Mouse (Mus musculus) central nervous system, embryonic 11.5 days (tissue): ENCODE results near the gene Inpp5d. TPM values are rescaled to one million over a fixed set of nuclear protein-coding genes. Genes with fewer than 3 reads are reported as not detected.

Source experiments
- polyA plus RNA-seq: library from polyadenylated mRNA; depleted of rRNA; stranded (reverse); fragments of >200 nt; gene quantifications from 2 replicates; pipeline ENCODE4 v1.2.3, GENCODE M21; 2012; rRNA removed

Inpp5d gene
- 3.1 and 4.1 TPM in 2 replicates for polyA plus RNA-seq

GRCm38 (mm10) chr1:87620211-87620668 is at the start of gene Inpp5d:
Gene Inpp5d (plus strand): TSS chr1:87620312.

GRCm38 (mm10) chr1:87573800-87574215 is 46.3 kb upstream of the Inpp5d start, which contains the start of gene Ngef:
Gene Ngef (minus strand): TSS chr1:87573870.

GRCm38 (mm10) chr1:87755641-87756470 is 135.7 kb downstream of the Inpp5d start, which contains the start of gene Atg16l1:
Gene Atg16l1 (plus strand): TSS chr1:87755870.

Other genes starting within 250 kb of the Inpp5d start
- 0.39 and 0.41 TPM in 2 replicates for gene Kcnj13, start 225.6 kb upstream of the Inpp5d start, polyA plus RNA-seq
- not detected in 2 replicates for gene Snorc, start 150.0 kb upstream of the Inpp5d start, polyA plus RNA-seq
- not detected in 2 replicates for gene Neu2, start 110.4 kb upstream of the Inpp5d start, polyA plus RNA-seq
- 1.4 and 2.5 TPM in 2 replicates for gene Ngef, start 46.4 kb upstream of the Inpp5d start, polyA plus RNA-seq
- 43.3 and 48.7 TPM in 2 replicates for gene Atg16l1, start 135.6 kb downstream of the Inpp5d start, polyA plus RNA-seq
- 0.94 and 1.2 TPM in 2 replicates for gene Sag, start 183.4 kb downstream of the Inpp5d start, polyA plus RNA-seq
- 39.4 and 39.7 TPM in 2 replicates for gene Dgkd, start 233.0 kb downstream of the Inpp5d start, polyA plus RNA-seq